Mouse (Mus musculus) kidney, adult 2 months (tissue): ENCODE results near the gene Tmem234.

Experiments used
- CTCF ChIP-seq: fragments of 200-500 bp; conservative IDR thresholded peaks from 2 replicates; pipeline ENCODE4 v1.5.1; 2011; ENCODE audit warnings: low read depth, mild to moderate bottlenecking, control low read depth, low read length, moderate library complexity, mixed read lengths; ENCODE audit not compliant: insufficient read depth, insufficient read length
- POLR2A ChIP-seq: fragments of 200-500 bp; IDR thresholded peaks from one replicate; pipeline ENCODE4 v1.6.1; 2011; ENCODE audit warnings: low read depth, low read length, control low read depth

GRCm38 (mm10) chr4:129609139-129609631 lies 8.7 kb downstream of the Tmem234 start:
- TF ChIP-seq CTCF (no peak), POLR2A (no peak)
